Mouse (Mus musculus) heart, postnatal 14 days (tissue): ENCODE measurements at regions not wholly inside any gene's neighbourhood (a gene's known extent, or its start where the extent isn't known, plus 50 kb on each side); places are given as distances from the start of the nearest gene placed in this dataset.

Experiments
- DNase-seq, 2 experiments: peaks; one replicate each; pipeline ENCODE4 v3.0.0; 2021 to 2022
- intact Hi-C: fragments of 180-260 bp; cut with DNase I; formaldehyde crosslinking; loops from one replicate; pipeline ENCODE4 v1.15.1; 2025
- microRNA-seq, 2 experiments: library from miRNA; unstranded; fragments of <30 nt; microRNA quantifications; one replicate each; pipeline ENCODE4 v1.2.0; 2021 to 2022

DNA sequence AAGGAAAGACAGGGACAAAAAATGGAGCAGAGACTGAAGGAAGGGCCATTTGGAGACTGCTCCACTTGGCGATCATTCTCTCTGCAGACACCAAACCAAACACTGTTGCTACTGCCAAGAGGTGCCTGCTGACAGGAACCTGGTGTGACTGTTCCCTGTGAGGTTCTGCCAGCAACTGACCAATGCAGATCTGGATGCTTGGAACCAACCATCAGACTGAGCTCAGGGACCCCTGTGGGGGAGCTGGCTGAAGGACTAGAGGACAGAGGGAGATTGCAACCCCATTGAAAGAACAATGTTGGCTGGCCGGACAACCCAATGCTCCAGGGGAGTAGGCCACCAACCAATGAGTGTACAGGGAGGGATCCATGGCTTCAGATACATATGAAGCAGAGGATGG, 139.2 kb upstream of the Cep126 start:
- intact Hi-C loops: no loop called here
- no peak for DNase-seq

- DNase-seq: no peak
- intact Hi-C loops: no loop called here
Observed at GRCm38 (mm10) chr9:8249542-8249941, 115.4 kb upstream of the Cep126 start.

GRCm38 (mm10) chr9:8228078-8228477, 94.0 kb upstream of the Cep126 start:
- DNase-seq: no peak
- intact Hi-C loops: loop anchor here (5.0 to 10.0 kb wide), 4 partner anchors 367 to 1147 kb away; no protein-coding TSS in a partner anchor

- no peak for DNase-seq
- intact Hi-C loops: loop anchor here (5.0 to 10.0 kb wide), 4 partner anchors 368 to 1148 kb away; no protein-coding TSS in a partner anchor
Observed at GRCm38 (mm10) chr9:8226415-8226814, 92.3 kb upstream of the Cep126 start.

GRCm38 (mm10) chr9:8208855-8209254, 74.8 kb upstream of the Cep126 start:
- intact Hi-C loops: loop anchor here (5.0 to 10.0 kb wide), 3 partner anchors 304 to 604 kb away; no protein-coding TSS in a partner anchor
- peak; percentile 20 to 56 for DNase-seq

GRCm38 (mm10) chr9:8185433-8185832, 51.3 kb upstream of the Cep126 start:
- DNase-seq: no peak
- intact Hi-C loops: no loop called here

Small RNA genes in the stretch of these regions (microRNA-seq; reads per million reads assigned to microRNA genes)
- gene Mir1899: 0 reads per million in 2 experiments
